Mouse (Mus musculus): ENCODE results near the gene Sncg. TPM values are rescaled to one million over a fixed set of nuclear protein-coding genes. Genes with fewer than 3 reads are reported as not detected.
A peak's percentile ranks its signal among the peaks of the same experiment; 100 is the strongest.
"Not testable (repeated sequence)": the region's sequence is repeated elsewhere in the genome, so short reads cannot be mapped to it uniquely, and the experiment has no call there.

Sncg gene
- total RNA-seq, 2 experiments from 2014 or later: 7.7 to 19.1 TPM

DNA sequence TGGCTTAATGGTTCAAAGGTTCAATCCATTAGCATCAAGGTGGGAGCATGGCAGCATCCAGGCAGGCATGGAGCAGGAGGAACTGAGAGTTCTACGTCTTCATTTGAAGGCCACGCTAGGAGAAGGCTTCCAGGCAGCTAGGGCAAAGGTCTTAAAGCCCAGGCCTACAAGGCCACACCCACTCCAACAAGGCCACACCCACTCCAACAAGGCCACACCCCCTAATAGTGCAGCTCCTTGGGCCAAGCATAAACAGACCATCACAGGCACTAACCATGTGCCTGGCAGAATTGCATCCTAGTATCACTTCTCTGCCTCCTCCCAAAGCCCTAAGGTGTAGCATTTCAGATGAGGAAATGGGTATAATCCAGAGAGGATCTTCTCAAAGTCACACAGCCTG lies 2.8 kb downstream of the Sncg start:
- DNase-seq (ENCODE audit: low spot score): no peak

- no peak for DNase-seq (ENCODE audit: low spot score)
These were observed 3.7 kb downstream of the Sncg start for GRCm38 (mm10) chr14:34370921-34371320.

DNA sequence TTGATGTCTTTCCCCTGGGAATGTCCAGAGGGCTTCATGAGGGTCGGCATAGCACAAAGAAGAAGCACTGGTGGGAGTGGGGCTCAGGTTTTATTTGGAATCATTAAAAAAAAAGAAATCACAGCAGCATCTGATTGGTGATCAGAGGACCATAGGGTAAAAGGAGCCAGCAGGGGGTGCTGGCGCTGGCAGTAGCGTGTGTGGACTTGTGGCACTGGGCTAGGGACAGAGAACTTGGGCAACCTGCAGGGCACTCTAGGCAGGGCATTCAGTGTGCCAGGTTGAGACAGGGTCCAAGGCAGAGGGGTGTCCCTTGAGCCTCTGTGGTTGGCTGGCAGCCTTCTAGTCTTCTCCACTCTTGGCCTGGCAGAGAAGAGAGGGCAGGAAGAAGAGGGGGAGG lies 4.4 kb downstream of the Sncg start:
- DNase-seq (ENCODE audit: low spot score): no peak

DNA sequence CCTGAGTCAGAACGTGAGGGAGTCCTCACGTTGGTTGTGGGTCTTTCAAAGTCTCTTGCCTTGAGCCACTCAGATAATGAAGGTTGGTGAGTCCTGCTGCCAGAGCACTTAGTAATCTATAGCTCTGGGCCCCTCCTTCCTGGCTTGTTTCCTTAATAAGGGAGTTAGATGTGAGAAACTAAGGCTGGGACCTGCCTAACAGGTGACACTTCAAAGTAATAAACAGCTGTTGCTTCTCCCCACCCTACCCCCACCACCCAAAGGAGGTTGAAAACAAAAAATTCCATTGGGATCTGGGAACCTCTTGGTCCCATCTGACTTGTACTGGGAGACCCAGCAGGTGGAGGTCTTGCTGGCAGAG lies 9.5 kb downstream of the Sncg start:
- DNase-seq (ENCODE audit: low spot score): no peak

DNA sequence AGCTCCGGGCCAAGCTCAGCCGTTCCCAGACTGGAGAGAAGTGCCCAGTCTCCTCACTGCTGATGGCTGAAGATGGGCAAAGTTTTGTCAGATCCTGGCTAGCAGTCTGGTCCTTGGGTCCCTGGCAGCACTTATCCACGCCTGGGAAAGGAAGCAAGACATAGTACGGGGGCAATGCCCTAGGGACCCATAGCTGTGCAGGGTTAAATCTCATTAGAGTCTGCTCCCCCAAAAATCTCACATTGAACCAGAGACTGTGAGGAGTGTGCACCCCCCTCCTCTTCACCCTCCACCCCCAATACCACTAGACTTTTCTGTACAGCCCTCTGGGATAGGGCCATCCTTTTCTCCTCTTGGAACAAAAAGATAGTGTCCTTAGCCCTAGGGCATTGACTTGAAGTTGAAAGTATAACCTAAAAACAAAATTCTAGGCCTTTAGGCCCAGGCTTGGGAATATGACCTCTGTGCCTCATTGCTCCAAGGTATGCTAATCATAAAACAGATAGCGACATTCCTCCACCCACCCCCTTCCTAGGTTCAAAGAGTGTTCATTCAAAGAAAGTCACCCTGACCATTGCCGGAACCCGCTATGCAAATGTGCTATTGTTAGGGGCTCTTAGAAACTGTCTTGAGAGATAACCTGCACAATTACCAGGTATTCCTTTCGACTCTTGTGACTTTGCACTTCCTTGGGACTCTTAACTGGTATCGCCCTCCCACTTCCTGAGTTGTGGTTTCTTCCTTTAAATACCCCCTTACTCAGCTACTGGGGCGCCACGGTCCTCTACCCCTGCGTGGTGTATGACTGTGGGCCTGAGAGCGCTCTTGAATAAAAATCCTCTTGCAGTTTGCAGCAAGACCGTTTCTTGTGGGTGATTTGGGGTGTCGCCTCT lies 10.1 kb downstream of the Sncg start:
- DNase-seq (ENCODE audit: low spot score): not testable (repeated sequence)

DNA sequence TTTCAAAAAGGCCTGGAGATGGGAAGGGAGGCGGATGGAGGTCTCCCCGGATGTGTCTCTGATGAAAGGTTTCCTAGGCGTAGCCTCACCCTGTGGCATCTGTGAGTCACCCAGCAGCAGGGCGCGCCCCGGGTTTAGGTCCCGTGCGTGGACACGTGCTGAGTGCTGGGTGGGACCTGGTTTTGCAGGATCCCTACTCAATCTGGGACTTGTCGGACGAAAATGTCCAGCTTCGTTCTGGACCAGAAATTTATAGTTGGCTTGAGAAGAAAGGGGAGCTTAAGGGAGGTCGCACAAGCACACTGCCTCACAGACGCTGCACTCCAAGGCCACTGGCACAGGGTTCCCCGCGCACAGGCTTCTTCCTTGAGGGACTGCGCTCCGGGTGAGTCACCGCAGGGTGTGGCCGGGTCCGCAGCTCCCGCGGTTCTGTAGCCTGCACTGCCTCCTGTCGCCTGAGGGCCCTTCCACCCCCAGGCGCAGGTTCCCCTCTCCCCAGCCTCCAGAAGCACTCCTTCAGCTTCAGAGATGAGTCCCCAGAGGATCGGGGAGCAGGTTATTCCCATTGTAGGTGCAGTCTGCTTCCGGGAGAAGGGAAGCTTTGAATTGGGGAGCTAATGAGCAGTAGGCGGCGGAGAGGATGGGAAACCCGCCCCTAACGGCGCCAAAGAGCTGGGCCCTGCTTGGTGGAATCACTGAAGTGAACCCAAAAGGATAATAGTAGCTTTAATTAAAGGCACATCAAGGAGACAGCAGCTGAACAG lies 10.9 kb downstream of the Sncg start:
- DNase-seq (ENCODE audit: low spot score): peak; percentile 79

DNA sequence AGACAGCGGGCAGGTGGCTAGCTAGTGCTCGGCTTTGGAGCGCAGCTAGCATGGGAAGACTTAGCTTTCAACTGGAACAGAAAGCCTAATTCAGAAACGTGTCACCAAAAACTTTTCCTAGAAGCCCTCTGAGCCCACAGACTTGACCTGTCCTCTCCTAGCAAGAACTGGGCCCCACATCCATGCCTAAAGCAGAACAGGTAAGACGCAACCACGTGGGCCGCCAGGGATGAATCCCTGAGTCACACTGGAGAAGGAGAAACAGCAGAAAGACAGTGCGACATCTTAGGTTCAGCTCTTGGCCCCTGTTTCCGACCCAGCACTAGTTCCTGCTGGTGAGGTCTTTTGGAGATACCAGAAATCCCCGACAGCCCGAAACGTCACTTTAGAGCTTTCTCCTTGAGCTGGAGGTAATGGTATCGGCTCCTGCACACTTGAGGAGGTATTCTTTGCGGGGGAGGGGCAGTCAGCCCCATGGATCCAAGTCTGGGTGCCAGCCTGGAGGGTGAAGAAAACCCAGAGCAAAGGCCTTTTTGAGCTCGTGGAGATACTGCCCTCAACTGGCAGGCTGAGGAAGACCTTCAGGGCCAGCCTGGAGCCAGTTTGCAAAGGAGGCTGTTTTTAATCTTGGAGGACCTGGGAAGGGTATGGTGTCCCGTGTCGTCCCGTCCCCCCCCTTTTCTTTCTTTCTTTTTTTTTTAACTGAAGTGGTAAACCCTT lies 11.7 kb downstream of the Sncg start:
- peak; percentile 73 for DNase-seq (ENCODE audit: low spot score)

DNA sequence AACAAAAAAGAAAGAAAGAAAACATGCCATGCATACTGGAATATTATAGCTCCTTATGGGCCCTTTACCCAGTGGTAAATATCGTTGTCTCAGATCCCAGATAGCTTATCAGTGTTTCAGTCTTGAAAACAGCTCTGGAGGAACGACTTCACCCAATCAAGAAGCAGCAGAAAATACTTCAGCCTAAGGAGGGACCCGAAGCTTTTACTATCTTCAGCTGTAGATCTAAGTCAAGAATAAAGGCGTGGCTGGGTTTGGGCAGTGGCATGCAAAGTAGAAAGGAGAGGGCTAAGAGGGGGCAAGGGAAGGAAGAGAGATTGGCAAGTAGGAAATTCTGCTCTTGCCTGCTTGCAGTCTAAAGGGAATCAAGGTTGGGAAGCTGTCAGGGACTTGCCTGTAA lies 12.5 kb downstream of the Sncg start:
- no peak for DNase-seq (ENCODE audit: low spot score)

- DNase-seq (ENCODE audit: low spot score): no peak
These were observed 14.3 kb downstream of the Sncg start for GRCm38 (mm10) chr14:34360251-34360650.

DNA sequence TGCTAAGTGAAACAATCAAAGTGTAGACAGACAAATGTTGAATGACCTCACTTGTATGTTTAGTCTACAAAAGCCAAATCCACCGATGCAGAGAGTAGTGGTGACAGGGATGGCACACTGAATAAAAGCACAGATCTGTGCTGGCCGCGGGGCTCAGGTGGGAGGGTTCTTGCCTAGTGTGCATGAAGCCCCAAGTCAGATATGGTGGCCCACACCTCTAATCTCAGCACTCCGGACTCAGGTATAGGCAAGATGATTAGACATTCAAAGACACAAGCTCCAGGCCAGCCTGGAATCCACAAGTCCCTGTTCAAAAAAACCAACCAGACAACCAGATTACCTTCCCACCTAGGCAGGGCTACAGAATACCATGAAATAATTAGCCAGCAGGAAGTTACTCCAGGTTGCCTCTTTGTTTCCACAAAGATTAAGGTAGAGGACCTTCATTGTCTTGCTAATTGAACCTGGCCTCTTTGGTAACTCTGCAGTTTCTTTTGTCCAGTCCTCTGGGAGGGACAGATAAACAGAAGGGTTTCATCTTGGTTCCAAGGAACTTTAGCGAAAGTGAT lies 14.8 kb downstream of the Sncg start:
- DNase-seq (ENCODE audit: low spot score): no peak

- no peak for DNase-seq (ENCODE audit: low spot score)
These were observed 16.7 kb downstream of the Sncg start for GRCm38 (mm10) chr14:34357671-34358455.

DNA sequence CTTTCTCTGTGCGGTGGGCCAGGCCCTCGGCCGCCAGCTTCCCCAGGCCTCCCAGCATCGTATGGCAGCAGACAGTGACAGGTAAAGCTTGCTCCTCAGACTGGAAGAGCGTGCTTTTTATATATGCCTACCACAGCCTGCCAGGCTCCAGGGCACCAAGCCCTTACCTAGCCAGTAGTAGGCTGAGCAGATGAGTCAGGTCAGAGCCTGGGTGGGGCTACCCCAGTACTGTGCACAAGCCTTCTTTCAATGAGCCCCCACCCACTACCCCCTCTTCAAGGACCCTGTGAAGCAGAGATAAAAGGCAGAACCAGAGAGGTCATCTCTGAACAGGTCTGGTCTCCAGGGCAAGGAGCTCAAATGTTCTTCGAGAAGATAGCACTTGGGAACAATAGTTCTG lies 19.3 kb downstream of the Sncg start, which contains the start of gene Fam25c:
Gene Fam25c, minus strand, starts transcription at position 133 of the 400 bp plus-strand sequence.
- no peak for DNase-seq (ENCODE audit: low spot score)

DNA sequence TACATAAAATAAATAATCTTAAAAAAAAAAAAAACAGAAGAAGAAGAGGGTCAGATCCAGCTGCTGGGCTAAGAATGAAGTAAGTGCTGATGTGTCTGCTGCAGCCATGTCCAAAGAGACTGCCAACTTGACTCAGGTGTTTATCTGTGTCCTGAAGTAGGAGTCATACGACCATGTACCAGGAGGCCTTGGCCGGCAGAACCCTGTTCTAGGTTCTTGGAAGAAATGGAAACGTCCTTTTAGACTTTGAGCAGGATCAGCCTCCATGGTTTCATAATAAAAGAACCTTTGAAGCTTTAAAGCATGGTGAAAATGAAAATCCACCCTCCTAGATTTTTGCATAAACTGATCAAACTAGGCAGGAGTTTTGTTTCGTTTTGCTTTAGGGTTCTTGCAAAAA lies 20.1 kb downstream of the Sncg start:
- DNase-seq (ENCODE audit: low spot score): no peak

DNA sequence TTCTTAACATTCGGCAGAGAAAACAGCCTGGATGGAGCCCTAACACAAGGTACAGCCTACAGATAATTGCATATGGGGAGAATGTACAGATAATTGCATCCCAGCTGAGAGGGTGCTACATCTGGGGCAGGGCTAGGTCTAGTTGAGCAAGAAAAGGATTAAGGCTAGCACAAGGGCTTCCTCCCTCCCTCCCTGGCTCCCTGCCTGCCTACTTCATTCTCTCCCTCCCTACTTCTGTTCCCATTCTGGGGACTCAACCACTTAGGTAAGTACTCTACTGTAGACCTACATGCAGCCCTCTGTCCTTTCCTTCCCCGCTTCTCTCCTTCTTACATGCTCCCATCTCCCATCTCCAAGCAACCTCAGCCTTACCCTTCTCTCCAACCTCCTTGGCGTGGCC lies 21.3 kb downstream of the Sncg start:
- DNase-seq (ENCODE audit: low spot score): no peak

DNA sequence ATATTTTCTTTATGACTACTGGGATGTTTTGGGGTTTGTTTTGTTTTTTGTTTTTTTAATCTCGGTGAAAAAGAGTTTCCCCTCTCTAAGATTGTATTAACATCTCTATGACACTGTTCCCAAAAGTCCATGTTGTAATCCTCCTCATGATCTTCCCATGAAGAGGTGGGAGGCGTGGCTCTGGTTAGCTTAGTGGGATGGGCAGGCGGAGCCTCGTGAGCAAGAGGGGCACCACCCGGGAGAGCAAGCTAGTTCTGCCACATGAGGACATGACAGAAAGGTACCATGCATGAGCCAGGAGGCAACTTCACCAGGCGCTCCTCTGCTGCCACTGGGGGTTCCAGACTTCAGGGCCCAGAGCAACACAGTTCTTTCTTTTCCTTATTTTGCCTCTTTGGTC lies 22.1 kb downstream of the Sncg start:
- no peak for DNase-seq (ENCODE audit: low spot score)

GRCm38 (mm10) chr14:34351660-34352059 lies 22.9 kb downstream of the Sncg start:
- DNase-seq (ENCODE audit: low spot score): no peak

DNA sequence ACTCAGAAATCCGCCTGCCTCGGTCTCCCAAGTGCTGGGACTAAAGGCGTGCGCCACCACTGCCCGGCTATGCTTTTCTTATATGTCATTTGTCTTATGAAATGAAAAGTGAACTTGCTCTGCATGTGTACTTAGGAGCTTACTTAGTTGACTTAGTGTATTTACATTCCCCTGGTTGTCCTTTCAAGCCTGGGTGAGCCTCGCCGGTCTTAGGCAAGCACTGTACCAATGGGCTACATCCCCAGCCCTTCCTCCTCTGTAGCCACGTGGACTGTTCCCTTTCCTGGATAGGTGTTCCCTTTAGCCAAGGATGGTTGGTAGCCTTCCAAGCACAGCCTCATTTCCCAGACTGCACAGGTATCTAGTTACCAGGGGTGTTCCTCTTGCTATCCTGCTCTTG lies 25.6 kb downstream of the Sncg start:
- DNase-seq (ENCODE audit: low spot score): peak; percentile 20

DNA sequence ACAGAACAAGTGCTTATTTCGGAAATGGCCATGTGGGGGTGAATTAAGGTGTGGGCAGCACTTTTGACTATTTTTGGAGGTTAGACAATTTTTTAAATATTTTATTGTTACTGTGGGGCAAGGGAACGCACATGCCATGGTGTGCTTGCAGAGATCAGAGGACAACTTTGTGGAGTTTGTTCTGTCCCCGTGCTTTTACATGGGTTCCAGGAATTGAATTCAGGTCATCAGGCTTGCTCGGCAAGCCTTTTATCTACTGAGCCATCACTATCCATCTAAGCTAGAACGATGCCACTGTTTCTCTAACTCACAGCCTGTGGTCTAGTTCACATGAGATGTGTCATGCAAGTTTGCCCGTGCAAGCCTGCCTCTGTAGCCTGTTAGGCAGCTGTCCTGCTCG lies 26.3 kb downstream of the Sncg start:
- DNase-seq (ENCODE audit: low spot score): no peak

DNA sequence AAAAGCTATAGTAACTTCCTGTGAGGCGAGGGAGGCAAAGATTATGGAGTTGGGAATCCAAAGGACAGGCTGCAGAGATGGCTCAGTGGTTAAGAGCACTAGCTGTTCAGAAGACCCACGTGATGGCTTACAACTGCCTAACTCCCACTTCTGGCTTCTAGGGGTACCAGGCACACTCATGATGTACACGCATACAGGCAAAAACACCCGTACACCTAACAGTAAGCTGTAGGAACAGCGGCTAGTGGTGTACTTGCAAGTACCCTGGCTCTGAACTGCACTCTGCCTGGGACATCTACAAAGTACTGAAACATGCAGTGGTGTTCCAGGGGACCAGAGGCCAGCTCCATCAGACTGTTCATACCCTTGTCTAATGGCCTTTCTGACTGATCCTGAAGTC lies 27.5 kb downstream of the Sncg start:
- DNase-seq (ENCODE audit: low spot score): no peak

GRCm38 (mm10) chr14:34345771-34346566 lies 28.6 kb downstream of the Sncg start:
- DNase-seq (ENCODE audit: low spot score): no peak
